Mouse (Mus musculus): ENCODE data around the gene Gli3.

GRCm38 (mm10) chr13:15641548-15641947, 178.5 kb downstream of the Gli3 start:
- TF ChIP-seq CTCF (IDR thresholded peaks at IDR 0.05; ENCODE audit: low read depth), result no peak
- TF ChIP-seq EP300 (IDR thresholded peaks at IDR 0.05; ENCODE audit: low read depth), result no peak

All from liver, embryonic 14.5 days (tissue).